Mouse (Mus musculus) activated CD4-positive, CD25-positive, alpha-beta regulatory T cell, adult 4 months (primary cell): ENCODE data around the gene Phactr3. TPM values are rescaled to one million over a fixed set of nuclear protein-coding genes. Genes with fewer than 3 reads are reported as not detected.
"Not testable (repeated sequence)": the region's sequence is repeated elsewhere in the genome, so short reads cannot be mapped to it uniquely, and the experiment has no call there.

ENCODE experiments used
- ATAC-seq: one replicate; pipeline ENCODE4 v1.8.0; 2017
- polyA plus RNA-seq, 2 experiments: library from polyadenylated mRNA; unstranded; fragments of 100-300 nt; shearing (Covaris generic); gene quantifications; one replicate each; pipeline ENCODE4 v1.2.1; 2017

Phactr3 gene
- polyA plus RNA-seq: 1 to 10 TPM in 1 of 2 experiments, under 1 TPM in 1; 0.38 to 1.1 TPM

GRCm38 (mm10) chr2:178118801-178119560, at the start of gene Phactr3:
Phactr3 (plus strand) TSS chr2:178118975.
- no peak for ATAC-seq

GRCm38 (mm10) chr2:178078166-178078717, 40.5 kb upstream of the Phactr3 start, which contains the start of gene Zfp931:
Zfp931 (minus strand) TSS chr2:178078476.
- not testable (repeated sequence) for ATAC-seq

GRCm38 (mm10) chr2:178089586-178089985, 29.2 kb upstream of the Phactr3 start:
- ATAC-seq: no peak

GRCm38 (mm10) chr2:178098021-178098420, 20.8 kb upstream of the Phactr3 start:
- peak; percentile 76 for ATAC-seq

GRCm38 (mm10) chr2:178101957-178102356, 16.8 kb upstream of the Phactr3 start:
- ATAC-seq: peak; percentile 60

- no peak for ATAC-seq
Measured at GRCm38 (mm10) chr2:178117946-178118345, 829 bp upstream of the Phactr3 start.

- ATAC-seq: no peak
Measured at GRCm38 (mm10) chr2:178119561-178120355, 983 bp downstream of the Phactr3 start.

GRCm38 (mm10) chr2:178120356-178120645, 1.5 kb downstream of the Phactr3 start:
- no peak for ATAC-seq

- no peak for ATAC-seq
Measured at GRCm38 (mm10) chr2:178120651-178121374, 2.0 kb downstream of the Phactr3 start.

GRCm38 (mm10) chr2:178121375-178121688, 2.6 kb downstream of the Phactr3 start:
- ATAC-seq: no peak

GRCm38 (mm10) chr2:178121946-178122665, 3.3 kb downstream of the Phactr3 start:
- ATAC-seq: no peak

GRCm38 (mm10) chr2:178123466-178123865, 4.7 kb downstream of the Phactr3 start:
- no peak for ATAC-seq

GRCm38 (mm10) chr2:178125427-178125826, 6.7 kb downstream of the Phactr3 start:
- ATAC-seq: no peak

GRCm38 (mm10) chr2:178126041-178126820, 7.5 kb downstream of the Phactr3 start:
- ATAC-seq: no peak

- no peak for ATAC-seq
Measured at GRCm38 (mm10) chr2:178128594-178128993, 9.8 kb downstream of the Phactr3 start.

GRCm38 (mm10) chr2:178129161-178129560, 10.4 kb downstream of the Phactr3 start:
- ATAC-seq: no peak

GRCm38 (mm10) chr2:178129676-178130075, 10.9 kb downstream of the Phactr3 start:
- ATAC-seq: no peak

GRCm38 (mm10) chr2:178130536-178130935, 11.8 kb downstream of the Phactr3 start:
- no peak for ATAC-seq

- ATAC-seq: no peak
Measured at GRCm38 (mm10) chr2:178131011-178131410, 12.2 kb downstream of the Phactr3 start.

GRCm38 (mm10) chr2:178131606-178132365, 13.0 kb downstream of the Phactr3 start:
- no peak for ATAC-seq

- ATAC-seq: no peak
Measured at GRCm38 (mm10) chr2:178135713-178136112, 16.9 kb downstream of the Phactr3 start.
